Mouse (Mus musculus): ENCODE measurements at regions not wholly inside any gene's neighbourhood (a gene's known extent, or its start where the extent isn't known, plus 50 kb on each side); places are given as distances from the start of the nearest gene placed in this dataset.
A peak's percentile ranks its signal among the peaks of the same experiment; 100 is the strongest.

DNA sequence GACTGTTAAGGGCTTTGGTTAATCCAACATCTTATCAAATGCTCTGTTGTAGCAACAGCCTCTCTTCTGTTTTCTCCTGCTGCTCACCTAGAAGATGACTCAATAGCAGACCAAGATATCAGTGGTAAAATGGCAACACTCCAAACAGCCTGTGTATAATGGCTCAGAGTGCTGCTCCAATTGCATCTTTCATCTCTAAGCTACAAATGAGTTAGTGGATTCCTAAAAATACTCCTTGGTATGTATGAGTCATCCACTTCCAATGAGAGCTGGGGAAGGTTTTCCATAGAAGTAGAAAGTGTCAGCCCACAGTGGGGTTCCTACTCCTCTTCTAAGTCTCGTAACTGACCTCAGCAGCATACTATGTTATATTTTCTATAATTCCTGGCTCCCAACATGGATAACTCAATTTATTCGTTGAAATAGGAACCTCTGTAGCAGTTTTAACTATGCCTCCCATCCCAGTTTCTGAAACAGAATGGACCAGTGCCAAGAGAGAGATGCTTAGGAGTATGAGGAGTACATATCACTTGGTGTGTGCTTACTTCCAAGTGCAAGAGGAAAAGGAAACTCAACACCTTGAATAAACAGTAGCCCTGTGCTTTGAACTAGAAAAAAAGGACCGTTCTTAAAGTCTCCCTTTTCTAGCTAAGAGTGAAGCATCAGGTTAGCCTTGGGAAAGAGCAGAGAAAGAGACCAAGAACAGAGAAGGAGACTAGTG, 612.5 kb upstream of the Klf6 start:
- Histone ChIP-seq H3K27me3 (ENCODE audit: insufficient read depth, low read length) (no peaks in the 10 kb centered on the region), H3K4me3 (ENCODE audit: low read length) (no peak overlapping the region), H3K9ac (replicated peaks; ENCODE audit: low read length) (no peak overlapping the region), H3K9me3 (ENCODE audit: low read length) (no peaks in the 10 kb centered on the region), H3K4me2 (ENCODE audit: low read depth, low read length) (no peak overlapping the region), H3K27ac (no peak overlapping the region), H3K4me1 (ENCODE audit: insufficient read depth, low read length) (no peaks in the 10 kb centered on the region), H3K36me3 (ENCODE audit: insufficient read depth, low read length) (no peaks in the 10 kb centered on the region)
- TF ChIP-seq CTCF (IDR thresholded peaks at IDR 0.05; ENCODE audit: low read depth), result no peak
- WGBS, result 75% methylated on average over 3 of the region's 3 CpGs
- ATAC-seq, result no peak
- no peak for DNase-seq (ENCODE audit: low spot score)

DNA sequence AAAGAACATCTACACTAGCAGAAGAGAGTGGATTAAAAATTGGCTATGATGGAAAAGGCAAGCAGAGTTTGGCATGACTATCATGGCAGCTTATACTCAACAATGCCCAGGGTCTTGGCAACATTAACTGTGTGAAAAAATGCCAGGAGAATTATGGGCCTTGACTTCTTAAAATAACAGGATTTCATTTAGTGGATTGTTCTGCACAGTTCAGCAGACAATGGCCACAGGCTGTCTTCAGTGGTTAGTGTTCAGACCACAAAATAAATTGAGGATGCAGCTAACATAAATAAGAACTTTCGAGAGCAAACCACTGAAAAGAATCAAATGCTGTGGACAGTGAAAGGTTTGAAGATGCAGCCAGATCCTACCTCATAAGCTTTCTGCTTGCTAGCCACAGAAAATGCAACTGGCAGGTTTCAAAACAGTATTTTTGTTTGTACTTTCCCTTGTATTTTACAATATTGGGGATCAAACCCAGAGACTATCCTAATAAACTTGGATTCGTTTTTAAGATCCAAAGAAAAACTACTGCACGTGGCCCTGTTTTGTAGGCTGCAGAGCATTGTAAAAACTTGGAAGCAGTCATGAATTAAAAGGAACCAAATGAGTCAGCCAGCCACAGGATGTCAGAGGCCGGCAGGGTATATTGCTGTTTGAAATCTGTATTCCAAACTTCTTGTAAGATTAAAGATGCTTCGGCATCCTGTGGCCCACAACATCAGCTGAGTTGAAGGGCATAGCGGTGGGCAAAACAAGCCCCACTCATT, 603.2 kb upstream of the Klf6 start:
- WGBS, result 64% methylated on average over 6 of the region's 6 CpGs
- H3K9me3 ChIP-seq (ENCODE audit: low read length), result no peaks in the 10 kb centered on the region
- no peak overlapping the region for H3K4me3 ChIP-seq (ENCODE audit: low read length)
- no peak for TF ChIP-seq CTCF (IDR thresholded peaks at IDR 0.05; ENCODE audit: low read depth)
- no peaks in the 10 kb centered on the region for H3K27me3 ChIP-seq (ENCODE audit: insufficient read depth, low read length)
- H3K4me2 ChIP-seq (ENCODE audit: low read depth, low read length), result no peak overlapping the region
- H3K9ac ChIP-seq (replicated peaks; ENCODE audit: low read length), result no peak overlapping the region
- DNase-seq (ENCODE audit: low spot score), result peak; percentile 34
- ATAC-seq, result no peak
- H3K27ac ChIP-seq, result no peak overlapping the region
- no peaks in the 10 kb centered on the region for H3K4me1 ChIP-seq (ENCODE audit: insufficient read depth, low read length)
- no peaks in the 10 kb centered on the region for H3K36me3 ChIP-seq (ENCODE audit: insufficient read depth, low read length)

- H3K36me3 ChIP-seq (ENCODE audit: insufficient read depth, low read length), result no peaks in the 10 kb centered on the region
- H3K4me1 ChIP-seq (ENCODE audit: insufficient read depth, low read length), result no peaks in the 10 kb centered on the region
- no peaks in the 10 kb centered on the region for H3K9me3 ChIP-seq (ENCODE audit: low read length)
- no peak overlapping the region for H3K4me3 ChIP-seq (ENCODE audit: low read length)
- H3K4me2 ChIP-seq (ENCODE audit: low read depth, low read length), result no peak overlapping the region
- H3K27ac ChIP-seq, result no peak overlapping the region
- DNase-seq (ENCODE audit: low spot score) (no peak), ATAC-seq (no peak)
- H3K27me3 ChIP-seq (ENCODE audit: insufficient read depth, low read length), result no peaks in the 10 kb centered on the region
- 76% methylated on average over 3 of the region's 3 CpGs for WGBS
- no peak overlapping the region for H3K9ac ChIP-seq (replicated peaks; ENCODE audit: low read length)
- no peak for TF ChIP-seq CTCF (IDR thresholded peaks at IDR 0.05; ENCODE audit: low read depth)
Measured at GRCm38 (mm10) chr13:5259760-5260159, 601.5 kb upstream of the Klf6 start.

GRCm38 (mm10) chr13:5272506-5273192, 588.6 kb upstream of the Klf6 start:
- TF ChIP-seq CTCF (IDR thresholded peaks at IDR 0.05; ENCODE audit: low read depth), result no peak
- WGBS, result 74% methylated on average over 1 of the region's 1 CpGs
- DNase-seq (ENCODE audit: low spot score), result no peak
- no peak overlapping the region for H3K4me2 ChIP-seq (ENCODE audit: low read depth, low read length)
- H3K4me3 ChIP-seq (ENCODE audit: low read length), result no peak overlapping the region
- no peaks in the 10 kb centered on the region for H3K27me3 ChIP-seq (ENCODE audit: insufficient read depth, low read length)
- H3K4me1 ChIP-seq (ENCODE audit: insufficient read depth, low read length), result no peaks in the 10 kb centered on the region
- H3K9ac ChIP-seq (replicated peaks; ENCODE audit: low read length), result no peak overlapping the region
- ATAC-seq, result no peak
- H3K27ac ChIP-seq, result no peak overlapping the region
- no peaks in the 10 kb centered on the region for H3K36me3 ChIP-seq (ENCODE audit: insufficient read depth, low read length)
- H3K9me3 ChIP-seq (ENCODE audit: low read length), result no peaks in the 10 kb centered on the region

- DNase-seq (ENCODE audit: low spot score) (no peak), ATAC-seq (no peak)
- Histone ChIP-seq H3K9me3 (ENCODE audit: low read length) (no peaks in the 10 kb centered on the region), H3K27me3 (ENCODE audit: insufficient read depth, low read length) (no peaks in the 10 kb centered on the region), H3K36me3 (ENCODE audit: insufficient read depth, low read length) (no peaks in the 10 kb centered on the region), H3K4me3 (ENCODE audit: low read length) (no peak overlapping the region), H3K4me2 (ENCODE audit: low read depth, low read length) (no peak overlapping the region), H3K9ac (replicated peaks; ENCODE audit: low read length) (no peak overlapping the region), H3K27ac (no peak overlapping the region), H3K4me1 (ENCODE audit: insufficient read depth, low read length) (no peaks in the 10 kb centered on the region)
- 60% methylated on average over 1 of the region's 1 CpGs for whole genome bisulfite sequencing
- TF ChIP-seq CTCF (IDR thresholded peaks at IDR 0.05; ENCODE audit: low read depth), result no peak
Measured at GRCm38 (mm10) chr13:5276564-5276963, 584.7 kb upstream of the Klf6 start.

DNA sequence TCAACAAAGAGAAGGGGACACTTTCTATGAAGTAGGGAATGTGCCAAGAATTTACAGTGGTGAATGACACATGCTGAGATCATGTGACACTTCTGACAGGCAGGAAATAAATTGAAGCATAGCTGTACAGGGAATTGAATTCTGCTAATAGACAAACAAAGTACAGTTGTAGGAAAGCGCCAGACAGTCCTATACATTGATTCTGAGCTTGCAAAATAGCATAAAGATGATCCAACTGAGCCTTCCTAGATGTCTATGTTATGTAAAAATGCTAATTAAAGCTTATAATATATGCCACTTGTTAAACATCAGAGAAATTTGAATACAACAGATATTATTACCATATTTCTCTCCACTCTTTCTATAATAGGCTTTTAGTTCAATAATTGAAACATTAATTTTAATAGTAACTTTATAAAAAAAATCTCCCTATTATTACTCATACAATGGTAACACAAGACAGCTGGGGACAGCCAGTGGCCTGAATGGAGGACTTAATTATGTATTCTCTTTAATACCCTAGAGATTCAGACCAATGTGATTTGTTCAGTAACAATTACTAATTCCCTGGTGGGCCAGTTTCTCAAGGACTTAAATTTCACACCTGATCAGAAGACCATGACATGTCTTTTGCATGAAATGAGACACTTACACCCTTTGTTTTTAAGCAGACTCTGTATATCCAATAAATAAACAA, 571.4 kb upstream of the Klf6 start:
- 85% methylated on average over 1 of the region's 1 CpGs for WGBS
- Histone ChIP-seq H3K27ac (no peak overlapping the region), H3K36me3 (ENCODE audit: insufficient read depth, low read length) (no peaks in the 10 kb centered on the region), H3K27me3 (ENCODE audit: insufficient read depth, low read length) (no peaks in the 10 kb centered on the region), H3K4me3 (ENCODE audit: low read length) (no peak overlapping the region), H3K4me2 (ENCODE audit: low read depth, low read length) (no peak overlapping the region), H3K4me1 (ENCODE audit: insufficient read depth, low read length) (no peaks in the 10 kb centered on the region), H3K9me3 (ENCODE audit: low read length) (no peaks in the 10 kb centered on the region), H3K9ac (replicated peaks; ENCODE audit: low read length) (no peak overlapping the region)
- TF ChIP-seq CTCF (IDR thresholded peaks at IDR 0.05; ENCODE audit: low read depth), result no peak
- no peak for ATAC-seq
- DNase-seq (ENCODE audit: low spot score), result no peak

All from hindbrain, postnatal 0 days (tissue).